Mouse (Mus musculus): ENCODE data around the gene Ccr10.

Gene Ccr10

DNA sequence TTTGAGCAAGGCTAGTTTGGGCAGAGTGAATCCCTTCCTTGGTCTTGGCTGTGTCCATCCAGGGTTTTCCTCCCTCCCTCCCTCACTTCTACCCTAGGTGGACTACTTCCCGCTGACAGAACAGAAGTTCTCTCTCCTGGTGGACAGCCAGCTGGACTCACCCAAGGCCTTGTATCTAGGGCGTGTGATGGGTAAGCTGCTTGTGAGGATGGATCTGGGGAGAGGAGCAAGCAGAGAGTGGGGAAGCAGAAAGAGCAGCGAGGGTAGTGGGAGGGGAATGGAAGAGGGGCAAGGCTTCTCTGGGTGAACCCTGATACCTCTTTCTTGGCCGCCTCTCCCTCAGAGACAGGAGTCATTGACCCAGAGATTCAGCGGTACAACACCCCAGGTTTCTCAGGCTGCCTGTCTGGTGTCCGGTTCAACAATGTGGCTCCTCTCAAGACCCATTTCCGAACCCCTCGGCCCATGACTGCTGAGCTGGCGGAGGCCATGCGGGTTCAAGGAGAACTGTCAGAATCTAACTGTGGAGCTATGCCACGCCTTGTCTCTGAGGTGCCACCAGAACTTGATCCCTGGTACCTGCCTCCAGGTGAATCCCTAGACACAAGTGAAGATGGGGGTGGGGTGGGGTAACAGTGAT lies 13.0 kb upstream of the Ccr10 start:
- no peak for DNase-seq (ENCODE audit: low read depth)

DNA sequence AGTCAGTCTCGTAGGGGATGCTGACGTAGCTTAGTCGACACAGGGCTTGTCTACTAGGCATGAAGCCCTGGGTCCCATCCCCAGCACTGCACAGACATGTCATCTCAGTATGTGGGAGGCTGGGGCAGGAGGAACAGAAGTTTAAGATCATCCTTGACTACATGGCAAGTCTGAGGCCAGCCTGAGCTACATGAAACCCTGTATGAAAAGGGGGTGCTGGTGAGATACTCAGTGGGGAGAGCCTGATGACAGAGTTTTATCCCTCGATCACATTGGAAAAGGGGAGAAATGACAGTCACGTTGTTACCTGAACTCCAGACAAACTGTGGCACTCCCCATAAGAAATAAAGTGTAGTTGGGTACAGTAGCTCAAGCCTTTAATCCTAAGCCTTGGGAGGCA lies 12.3 kb upstream of the Ccr10 start:
- DNase-seq (ENCODE audit: low read depth): no peak

DNA sequence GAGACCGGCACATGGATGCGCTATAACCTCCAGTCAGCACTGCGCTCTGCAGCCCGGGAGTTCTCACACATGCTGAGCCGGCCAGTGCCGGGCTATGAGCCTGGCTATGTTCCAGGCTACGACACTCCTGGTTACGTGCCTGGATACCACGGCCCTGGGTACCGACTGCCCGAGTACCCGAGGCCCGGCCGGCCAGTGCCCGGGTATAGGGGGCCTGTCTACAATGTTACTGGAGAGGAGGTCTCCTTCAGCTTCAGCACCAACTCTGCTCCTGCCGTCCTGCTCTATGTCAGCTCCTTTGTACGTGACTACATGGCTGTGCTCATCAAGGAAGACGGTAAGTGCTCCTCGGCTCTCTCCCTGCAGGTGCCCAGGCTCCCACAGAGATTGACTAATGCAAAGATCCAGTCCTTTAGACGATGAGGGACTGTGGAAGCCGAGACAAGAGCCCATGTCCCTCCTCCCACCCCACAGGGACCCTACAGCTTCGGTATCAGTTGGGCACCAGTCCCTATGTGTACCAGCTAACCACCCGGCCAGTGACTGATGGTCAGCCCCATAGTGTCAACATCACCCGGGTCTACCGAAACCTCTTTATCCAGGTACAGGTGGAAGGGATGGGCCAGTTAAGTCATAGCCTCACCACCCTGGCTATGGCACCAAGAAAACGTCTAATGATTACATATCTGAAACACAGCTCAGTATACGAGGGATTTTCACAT lies 11.4 kb upstream of the Ccr10 start:
- DNase-seq (ENCODE audit: low read depth): no peak

DNA sequence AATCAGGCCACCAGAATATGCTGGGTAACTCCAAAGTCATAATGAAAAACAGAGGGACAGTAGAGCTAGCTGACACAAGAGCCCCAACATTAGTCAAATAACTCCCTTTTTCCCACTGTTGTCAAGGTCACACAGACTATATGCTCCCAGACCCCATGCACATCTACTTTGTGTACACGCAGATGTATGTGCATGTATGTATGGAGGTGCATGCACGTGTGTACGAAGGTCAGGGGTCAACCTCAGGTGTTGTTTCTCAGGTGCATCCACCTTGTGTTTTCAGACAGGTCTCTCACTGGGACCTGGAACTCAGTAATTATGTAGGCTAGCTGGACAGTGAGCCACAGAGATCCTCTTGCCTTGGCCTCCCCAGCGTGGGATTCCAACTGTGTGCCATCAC lies 10.2 kb upstream of the Ccr10 start:
- DNase-seq (ENCODE audit: low read depth): no peak

DNA sequence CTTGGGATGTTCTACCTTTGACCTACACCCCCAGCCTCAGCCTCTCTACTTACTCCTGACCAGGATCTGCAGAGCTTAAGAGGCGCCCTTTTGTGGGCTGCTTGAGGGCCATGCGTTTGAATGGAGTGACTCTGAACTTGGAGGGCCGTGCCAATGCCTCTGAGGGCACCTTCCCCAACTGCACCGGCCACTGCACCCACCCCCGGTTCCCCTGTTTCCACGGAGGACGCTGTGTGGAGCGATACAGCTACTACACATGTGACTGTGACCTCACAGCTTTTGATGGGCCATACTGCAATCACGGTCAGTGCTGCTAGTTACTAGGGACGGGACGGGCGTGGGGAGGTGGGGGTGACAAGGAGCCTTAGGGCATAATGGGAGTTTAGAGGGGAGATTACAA lies 9.7 kb upstream of the Ccr10 start:
- no peak for DNase-seq (ENCODE audit: low read depth)

DNA sequence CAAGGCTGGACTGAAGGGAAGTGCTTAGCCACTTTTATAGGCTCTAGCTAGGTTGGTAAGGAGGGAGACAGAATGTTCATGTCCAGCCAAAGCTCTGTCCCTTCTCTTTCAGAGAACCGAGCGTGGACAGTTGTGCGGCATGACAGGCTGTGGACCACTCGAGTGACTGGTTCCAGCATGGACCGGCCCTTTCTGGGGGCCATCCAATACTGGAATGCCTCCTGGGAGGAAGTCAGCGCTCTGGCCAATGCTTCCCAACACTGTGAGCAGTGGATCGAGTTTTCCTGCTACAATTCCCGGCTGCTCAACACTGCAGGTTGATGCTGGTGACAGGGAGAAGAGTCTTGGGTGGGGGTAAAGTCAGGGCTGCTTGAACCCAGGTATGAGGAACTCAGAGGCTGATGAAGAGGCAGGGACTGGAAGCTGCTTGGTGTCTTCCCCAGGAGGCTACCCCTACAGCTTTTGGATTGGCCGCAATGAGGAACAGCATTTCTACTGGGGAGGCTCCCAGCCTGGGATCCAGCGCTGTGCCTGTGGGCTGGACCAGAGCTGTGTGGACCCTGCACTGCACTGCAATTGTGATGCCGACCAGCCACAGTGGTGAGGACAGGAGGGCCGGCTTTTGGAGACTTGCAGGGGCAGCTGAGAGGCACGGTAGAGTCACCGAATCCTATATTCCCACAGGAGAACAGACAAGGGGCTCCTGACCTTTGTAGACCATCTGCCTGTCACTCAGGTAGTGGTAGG lies 7.7 kb upstream of the Ccr10 start:
- DNase-seq (ENCODE audit: low read depth): no peak

DNA sequence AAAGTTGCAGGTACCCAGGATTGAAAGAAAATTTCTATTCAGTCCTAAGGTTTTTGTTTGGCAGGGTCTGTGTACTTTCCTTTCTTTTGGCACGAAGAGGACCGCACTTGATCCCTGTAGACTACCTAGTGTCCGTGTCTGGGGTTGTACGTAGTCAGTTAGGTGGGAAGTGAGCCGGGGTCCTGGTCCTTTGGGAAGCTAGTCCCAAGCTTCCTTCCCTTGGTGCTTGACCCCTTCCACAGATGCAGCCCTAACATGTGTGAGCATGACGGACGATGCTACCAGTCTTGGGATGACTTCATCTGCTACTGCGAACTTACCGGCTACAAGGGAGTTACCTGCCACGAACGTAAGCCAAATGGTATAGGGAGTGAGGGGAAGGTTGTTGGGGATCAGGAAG lies 6.7 kb upstream of the Ccr10 start:
- DNase-seq (ENCODE audit: low read depth): no peak

DNA sequence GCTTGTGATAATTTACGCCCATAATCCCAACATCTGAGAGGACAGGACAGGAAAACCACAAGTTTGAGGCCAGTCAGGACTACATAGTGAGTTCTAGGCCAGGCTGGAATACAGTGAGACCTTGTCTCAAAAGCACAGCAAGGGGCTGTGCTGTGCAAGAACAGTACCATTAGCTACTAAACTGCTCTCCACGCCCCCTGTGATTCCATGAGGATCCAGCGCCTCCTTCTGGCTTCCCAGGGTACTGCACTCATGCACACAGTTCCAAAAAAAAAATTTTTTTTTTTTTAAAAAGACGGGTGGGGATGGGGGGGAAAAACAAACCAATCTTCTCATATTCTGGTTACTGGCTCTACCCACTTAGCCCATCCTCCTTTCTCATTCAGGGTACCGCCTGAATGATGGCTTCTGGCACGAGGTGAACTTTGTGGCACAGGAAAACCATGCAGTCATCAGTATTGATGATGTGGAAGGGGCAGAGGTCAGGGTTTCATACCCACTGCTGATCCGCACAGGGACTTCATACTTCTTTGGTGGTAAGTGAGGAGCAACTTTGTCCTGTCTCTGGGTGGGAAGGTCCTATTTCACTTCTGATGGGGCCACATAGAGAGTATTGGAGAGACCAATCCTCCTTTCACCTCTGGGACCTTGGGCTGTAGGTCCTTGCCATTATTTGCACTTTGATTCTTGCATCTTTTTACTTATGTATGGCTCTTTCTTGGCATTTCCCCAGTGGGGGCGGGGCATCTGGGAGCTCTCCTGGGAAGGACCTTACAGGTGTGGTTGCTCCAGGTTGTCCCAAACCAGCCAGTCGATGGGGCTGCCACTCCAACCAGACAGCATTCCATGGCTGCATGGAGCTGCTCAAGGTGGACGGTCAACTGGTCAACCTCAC lies 5.8 kb upstream of the Ccr10 start:
- peak; percentile 50 for DNase-seq (ENCODE audit: low read depth)

DNA sequence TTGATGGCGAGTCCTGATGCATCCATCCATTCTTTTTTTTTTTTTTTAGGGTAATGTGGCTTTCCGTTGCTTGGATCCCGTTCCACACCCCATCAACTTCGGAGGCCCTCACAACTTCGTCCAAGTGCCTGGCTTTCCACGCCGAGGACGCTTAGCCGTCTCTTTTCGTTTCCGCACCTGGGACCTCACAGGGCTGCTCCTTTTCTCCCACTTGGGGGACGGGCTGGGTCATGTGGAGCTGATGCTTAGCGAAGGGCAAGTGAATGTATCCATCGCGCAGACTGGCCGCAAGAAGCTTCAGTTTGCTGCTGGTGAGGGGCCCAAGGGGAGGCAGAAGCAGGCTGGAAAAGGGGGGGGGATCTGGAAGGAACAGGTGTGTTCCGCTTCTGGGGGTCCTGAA lies 5.0 kb upstream of the Ccr10 start:
- DNase-seq (ENCODE audit: low read depth): no peak

DNA sequence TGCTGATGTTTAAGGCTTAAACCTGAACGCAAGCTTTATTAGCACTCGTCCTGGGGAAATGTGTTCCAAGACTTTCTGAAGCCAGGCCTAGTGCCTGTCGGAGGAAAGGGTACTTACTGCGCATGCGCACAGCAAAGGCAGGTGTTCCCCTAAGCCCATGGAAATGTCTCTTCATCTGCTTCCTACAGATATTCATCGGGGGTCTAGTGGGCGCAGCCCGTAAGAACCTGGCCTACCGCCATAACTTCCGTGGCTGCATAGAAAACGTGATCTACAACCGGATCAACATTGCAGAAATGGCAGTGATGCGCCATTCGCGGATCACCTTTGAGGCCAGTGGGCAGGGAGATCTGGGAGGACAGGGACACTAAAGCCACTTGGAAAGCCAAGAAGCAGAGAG lies 4.1 kb upstream of the Ccr10 start:
- no peak for DNase-seq (ENCODE audit: low read depth)

DNA sequence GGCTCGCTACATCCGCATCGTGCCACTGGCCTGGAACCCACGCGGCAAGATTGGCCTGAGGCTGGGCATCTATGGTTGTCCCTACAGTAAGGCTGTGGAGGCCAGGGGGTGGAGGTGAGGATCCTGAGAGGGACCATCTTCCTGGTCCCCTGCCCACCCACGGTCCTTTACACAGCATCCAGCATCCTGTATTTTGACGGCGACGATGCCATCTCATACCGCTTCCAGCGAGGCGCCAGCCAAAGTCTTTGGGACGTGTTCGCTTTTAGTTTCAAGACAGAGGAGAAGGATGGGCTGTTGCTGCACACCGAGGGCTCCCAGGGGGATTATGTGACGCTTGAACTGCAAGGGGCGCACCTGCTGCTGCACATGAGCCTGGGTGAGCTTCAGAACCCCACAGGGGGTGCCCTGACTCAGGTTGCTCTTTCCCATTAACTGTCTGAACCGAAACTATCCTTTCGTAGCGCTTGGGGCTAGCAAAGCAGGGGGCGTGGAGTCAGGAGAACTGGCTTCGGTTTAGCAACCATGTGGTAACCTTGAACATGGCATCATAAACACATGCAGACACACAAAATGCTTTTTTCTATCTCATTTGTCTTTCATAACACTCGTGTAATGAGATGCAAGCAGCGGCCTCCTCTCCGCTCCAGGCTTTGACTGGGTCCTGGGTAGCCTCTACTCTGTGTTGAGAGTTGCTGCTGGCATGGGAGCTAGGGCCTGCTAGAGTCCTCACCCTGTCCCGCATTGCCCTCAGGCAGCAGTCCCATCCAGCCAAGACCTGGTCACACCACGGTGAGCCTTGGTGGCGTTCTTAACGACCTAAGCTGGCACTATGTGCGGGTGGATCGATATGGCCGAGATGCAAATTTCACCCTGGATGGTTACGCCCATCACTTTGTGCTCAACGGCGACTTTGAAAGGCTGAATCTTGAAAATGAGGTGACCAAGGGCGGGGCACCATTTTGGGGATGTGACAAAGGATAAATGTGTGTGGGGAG lies 3.1 kb upstream of the Ccr10 start:
- no peak for DNase-seq (ENCODE audit: low read depth)

DNA sequence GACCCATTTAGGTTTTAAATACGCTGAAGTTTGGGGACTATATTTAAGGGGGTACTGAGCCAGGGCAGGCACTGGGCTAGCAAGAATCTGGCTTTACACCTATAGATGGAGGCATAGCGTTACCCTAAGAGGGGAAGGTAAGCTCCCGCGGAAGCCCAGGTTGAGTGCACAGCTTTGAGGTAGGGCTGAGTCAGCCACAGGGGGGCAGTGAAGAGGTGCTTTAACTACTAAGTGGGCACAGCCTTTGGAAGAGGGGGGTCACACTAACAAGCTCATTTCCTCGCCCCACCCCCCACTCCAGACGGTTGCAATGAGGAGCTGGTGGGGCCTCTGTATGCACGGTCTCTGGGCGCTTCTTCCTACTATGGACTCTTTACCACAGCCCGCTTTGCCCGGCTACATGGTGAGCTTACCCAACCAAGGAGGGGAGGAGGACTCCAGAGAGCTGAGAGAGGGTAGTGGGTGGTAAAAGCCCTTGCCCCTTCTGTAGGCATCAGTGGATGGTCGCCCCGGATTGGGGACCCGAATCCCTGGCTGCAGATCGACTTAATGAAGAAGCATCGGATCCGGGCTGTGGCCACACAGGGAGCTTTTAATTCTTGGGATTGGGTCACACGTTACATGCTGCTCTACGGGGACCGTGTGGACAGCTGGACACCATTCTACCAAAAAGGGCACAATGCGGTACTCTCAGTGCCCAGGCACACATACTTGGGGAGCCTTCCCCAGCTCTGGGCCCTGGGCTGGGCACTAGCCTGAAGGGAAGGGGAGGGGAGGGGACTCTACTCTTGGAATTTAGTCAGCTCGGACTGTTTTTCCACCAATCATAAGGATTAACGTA lies 1.9 kb upstream of the Ccr10 start:
- DNase-seq (ENCODE audit: low read depth): peak; percentile 82

DNA sequence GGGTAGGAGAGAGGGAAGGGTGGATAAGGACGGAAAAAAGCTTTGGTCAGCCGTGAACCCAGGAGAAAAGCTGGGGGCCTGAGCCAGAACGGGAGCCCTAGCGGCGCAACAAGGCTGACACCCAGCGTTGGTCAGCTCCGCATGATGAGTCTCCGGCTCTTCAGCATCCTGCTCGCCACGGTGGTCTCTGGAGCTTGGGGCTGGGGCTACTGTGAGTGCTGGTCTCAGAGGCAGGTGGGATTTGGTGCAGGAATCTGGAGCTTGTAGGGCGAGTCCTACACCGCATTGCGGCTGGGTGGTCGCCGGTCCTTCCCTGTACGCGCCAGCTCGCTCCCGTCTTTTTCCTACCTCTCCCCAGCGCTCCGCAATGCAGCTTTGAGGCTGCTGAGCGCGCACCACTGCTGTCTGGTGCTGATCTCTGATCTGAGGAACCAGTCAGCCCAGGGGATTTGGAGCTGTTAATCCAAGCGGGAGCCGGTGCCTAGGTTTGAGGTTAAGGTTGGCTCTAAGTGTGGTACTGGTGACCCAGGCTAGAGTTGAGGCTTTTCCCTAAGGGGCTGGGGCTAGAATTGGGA lies 961 bp upstream of the Ccr10 start:
- DNase-seq (ENCODE audit: low read depth): peak; percentile 25

DNA sequence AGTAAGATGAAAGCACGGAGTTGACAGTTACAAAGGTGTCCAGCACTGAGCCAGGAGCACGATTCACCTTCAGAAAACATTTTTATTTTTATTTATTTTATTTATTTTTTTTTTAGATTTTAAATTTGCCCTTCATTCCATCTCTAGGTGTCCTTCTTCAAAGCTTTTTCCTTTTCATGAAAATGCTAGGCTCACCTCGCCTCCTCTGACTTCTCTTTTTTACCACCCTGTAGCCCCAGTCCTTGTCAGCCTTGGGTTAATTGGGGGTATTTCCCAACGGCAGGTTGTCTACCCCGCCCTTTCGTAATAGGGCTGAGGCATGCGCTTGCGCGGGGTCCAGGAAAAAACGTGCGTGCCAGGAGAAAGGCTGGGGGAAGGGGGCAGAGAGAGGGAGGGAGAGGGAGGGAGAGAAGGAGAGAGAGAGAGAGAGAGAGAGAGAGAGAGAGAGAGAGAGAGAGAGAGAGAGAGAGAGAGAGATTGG lies 433 bp upstream of the Ccr10 start:
- no peak for DNase-seq (ENCODE audit: low read depth)

DNA sequence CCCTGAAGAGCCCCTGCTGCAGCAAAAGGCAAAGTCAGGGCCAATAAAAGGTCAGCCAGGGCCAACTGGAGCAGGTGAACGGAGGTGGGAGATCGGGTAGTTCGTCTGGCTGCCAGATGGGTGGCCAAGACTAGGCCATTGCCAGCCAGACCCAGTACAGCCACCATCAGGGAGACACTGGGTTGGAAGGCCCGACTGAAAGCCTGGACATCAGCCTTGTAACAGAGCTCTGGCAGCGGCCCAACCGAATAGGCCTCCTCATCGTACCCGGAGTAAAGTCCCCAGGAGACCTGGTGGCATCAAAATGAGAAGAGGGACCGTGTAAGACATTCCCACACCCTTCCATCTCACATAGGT lies 876 bp downstream of the Ccr10 start:
- no peak for DNase-seq (ENCODE audit: low read depth)

DNA sequence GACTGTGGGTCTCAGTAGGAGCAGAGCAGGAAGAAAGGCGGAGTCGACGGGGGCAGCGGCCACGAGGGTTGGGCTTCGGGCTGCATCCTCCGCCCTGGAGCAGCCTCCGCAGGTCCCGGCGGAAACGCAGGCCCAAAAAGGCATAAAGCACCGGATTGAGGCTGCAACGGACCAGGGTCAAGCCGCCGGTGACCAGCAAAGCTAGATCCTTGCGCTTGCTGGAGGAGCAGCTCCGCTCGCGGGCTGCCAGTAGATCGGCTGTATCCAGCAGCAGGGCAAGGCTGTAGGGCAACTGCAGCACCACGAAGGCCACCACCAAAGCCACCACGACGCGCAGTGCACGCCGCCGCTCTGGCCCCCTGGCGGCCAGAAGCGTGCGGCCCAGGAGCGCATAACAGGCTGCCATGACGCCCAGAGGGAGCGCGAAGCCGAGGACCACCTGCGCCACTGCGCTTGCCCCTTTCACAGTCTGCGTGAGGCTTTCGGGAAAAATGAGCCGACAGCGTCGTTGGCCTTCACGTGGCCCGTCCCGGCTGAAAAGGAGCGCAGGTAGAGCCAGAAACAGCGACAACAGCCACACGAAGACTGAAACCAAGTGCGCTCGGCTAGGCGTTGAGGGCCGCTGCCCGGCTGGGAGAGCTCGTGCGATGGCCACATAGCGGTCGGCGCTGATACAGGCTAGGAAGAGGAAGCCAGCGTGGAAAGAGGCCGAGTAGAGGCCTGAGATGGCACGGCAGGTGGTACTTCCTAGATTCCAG lies 1.4 kb downstream of the Ccr10 start:
- DNase-seq (ENCODE audit: low read depth): peak; percentile 91

DNA sequence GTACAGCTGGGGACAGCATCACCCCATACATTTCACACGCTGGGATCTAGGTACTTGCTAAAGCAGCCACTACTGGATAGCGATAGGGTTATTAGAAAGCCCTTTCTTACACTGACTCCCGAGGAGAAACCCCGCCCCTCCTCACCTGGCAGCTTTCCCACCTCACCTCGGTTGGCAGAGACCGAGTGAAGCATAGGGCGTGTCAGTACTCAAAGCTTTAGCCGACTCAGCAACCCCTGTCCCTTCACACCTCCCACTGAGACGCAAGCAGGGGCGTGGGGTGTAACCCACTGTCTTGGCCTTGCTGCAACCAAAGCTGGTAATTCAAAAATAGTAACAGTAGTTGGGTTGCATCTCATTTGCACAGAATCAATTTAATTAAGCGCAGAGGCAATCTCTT lies 2.1 kb downstream of the Ccr10 start:
- DNase-seq (ENCODE audit: low read depth): no peak

DNA sequence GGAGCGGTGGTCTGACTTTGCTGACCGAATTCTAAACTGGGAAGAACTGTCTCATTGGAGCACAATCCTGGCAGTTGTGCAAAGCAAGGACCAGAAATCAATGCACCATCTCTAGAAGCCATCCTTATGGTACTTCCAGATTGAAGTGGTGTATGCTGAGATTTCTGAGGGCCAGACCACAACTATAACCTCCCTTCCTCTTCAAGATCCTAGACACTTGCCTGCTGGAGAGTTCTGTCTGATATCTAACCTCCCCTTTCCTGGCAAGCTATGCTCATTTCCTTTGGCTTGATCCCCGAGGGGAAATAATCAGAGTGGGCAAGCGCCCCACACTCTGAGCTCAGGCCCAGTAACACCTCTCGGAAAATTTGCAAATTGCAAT lies 2.8 kb downstream of the Ccr10 start:
- peak; percentile 36 for DNase-seq (ENCODE audit: low read depth)

Measured in naive thymus-derived CD4-positive, alpha-beta T cell, adult 2 months (primary cell).